Mouse (Mus musculus): ENCODE measurements around the gene Atp13a3.
"Not testable (repeated sequence)": the region's sequence is repeated elsewhere in the genome, so short reads cannot be mapped to it uniquely, and the experiment has no call there.

Atp13a3 gene

DNA sequence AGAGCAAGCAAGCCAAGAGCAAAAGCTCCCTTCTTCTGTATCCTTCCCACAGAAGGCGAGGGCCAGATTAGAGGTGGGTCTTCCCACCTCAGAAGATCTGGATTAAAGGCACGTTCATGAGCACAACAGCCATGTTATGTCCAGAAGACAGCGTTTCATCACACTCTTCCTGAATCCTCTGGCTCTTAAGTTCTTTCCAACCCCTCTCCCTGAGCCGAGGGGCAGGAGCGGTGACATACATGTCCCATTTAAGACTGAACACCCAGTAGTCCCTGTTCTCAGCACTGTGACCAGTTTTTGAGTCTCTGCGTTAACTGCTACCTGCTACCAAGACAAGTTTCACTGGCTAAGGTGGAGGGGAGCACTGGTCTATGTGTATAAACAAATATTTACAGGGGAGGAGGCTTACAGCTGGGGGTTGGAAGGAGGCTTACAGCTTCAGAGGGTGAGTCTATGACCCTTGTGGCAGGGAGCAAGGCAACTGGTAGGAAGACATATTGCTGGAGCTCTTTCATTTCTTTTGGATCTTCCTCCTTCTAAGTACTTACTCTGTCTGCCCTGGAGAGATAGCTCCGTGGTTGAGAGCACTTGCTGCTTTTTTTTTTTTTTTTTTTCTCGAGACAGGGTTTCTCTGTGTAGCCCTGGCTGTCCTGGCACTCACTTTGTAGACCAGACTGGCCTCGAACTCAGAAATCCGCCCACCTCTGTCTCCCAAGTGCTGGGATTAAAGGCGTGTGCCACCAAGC is at the start of gene Atp13a3:
TSS of gene Atp13a3 (minus strand) at position 51 of the 746 bp plus-strand sequence.
- DNase-seq (ENCODE audit: extremely low spot score, low spot score) = no peak

DNA sequence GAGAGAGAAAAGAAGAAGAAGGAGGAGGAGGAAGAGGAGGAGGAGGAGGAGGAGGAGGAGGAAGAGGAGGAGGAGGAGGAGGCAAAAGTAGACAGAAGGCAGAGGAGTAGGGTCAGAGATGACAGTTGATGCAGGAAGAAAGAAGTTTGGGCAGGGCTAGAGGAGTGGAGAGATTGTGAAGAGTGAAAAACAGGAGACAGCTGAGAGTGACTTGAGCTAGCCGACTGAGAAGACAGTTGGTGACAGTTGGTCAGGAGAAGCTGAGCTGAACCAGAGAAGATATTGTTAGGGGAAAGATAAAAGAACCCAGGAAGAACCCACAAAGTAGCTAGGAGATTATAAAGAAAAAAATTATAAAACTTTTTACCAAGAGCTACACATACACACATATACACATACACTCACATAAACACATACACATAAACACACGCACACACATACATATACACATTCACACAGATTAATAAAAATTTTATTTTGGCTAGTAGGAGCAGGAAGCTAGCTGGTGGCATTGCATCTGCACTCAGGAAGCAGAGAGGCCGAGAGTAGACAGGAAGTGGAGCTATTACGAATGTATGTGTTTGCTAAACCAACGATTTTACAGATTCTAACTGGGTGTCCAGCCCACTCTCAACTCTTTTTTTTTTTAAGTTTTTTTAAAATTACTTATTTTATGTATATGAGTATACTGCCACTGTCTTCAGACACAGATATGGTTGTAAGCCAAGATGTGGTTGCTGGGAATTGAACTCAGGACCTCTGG is 47.6 kb upstream of the Atp13a3 start:
- no peak for DNase-seq (ENCODE audit: extremely low spot score, low spot score)

DNA sequence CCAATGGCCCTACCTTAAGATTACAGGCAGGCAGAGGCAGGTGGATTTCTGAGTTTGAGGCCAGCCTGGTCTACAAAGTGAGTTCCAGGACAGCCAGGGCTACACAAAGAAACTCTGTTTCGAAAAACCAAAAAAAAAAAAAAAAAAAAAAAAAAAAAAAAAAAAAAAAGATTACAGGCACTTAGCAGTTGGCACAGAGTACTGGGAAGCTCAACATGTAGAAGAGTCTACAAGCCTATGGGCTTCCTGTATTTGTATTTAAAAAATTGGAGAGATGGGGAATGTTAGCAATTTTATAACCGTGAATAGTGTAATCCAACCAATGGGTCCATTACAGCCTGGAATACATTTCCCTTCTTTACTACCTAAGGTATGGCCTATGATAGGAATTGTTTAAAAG is 45.4 kb upstream of the Atp13a3 start:
- DNase-seq (ENCODE audit: extremely low spot score, low spot score) = not testable (repeated sequence)

DNA sequence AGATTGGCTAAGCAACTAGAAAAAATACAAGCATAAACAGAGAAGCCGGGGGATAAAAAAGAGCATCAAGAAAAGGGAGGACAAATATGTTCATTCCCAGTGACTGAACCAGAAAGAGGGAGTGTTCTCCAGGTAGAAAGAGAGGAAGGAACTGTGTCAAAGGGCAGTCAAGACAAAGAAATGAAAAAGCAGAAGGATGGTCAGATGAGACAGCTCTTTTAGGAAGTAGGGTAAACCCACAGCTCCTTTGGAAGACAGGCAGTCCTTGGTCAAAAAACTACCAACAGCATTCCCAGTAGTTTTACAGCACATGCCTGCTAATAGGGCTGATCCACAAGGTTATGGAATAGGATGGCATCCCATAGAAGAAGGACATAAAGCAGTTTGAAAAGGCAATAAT is 43.2 kb upstream of the Atp13a3 start:
- DNase-seq (ENCODE audit: extremely low spot score, low spot score) = no peak

DNA sequence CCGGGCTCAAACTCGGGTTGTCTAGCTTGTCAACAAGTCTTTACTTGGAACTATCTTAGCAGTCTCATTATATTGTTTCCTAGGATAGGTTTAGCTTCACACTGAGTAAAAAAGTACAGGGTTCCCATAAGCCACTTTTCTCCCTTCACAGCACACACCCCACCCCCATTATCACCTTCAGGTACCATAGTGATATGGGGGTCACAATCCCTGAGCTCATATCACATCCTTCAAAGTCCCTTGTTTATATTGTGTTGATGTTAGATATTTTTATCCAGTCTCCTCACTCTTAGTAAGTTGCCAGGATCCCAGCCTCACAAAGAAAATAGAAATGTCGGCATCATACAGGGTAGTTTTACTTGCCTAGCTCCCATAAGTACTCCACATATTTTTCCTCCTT is 42.4 kb upstream of the Atp13a3 start:
- no peak for DNase-seq (ENCODE audit: extremely low spot score, low spot score)

DNA sequence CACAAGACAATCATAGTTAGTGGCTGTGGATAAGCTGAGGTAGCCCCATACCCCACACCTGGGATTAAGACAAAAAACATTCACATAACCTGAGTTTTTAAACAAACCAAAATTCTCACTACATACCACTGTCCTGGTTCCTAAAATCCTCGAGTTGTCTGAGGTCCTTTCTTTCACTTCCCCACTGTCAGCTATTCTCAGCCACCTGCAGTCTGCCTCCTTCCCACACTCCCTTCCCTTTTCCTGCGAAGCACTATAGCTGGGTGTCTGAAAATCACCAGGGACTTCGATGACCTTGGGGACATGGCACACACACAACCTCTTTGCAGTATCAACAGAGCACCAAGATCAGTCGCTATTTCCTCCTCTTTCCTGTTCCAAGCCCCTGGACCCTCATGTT is 41.9 kb upstream of the Atp13a3 start:
- no peak for DNase-seq (ENCODE audit: extremely low spot score, low spot score)

DNA sequence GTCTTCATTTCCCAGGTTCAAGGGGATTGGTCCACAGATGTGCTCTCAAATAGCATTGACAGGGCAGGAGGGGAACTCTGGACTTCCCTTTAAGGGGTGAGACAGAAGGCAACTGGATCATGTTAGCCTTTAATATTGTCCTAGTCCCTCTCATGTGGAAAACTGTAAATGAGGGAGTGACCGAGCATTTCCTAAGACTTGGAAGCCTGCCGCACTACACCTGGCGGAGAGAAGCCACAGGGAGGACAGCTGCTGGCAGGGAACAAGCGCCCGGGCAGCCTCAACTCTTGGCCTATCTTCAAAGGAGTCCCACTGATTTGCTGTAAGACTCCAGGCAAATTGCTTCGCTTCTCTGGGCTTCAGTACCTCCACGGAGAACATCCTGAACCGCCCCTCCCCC is 37.6 kb upstream of the Atp13a3 start:
- no peak for DNase-seq (ENCODE audit: extremely low spot score, low spot score)

DNA sequence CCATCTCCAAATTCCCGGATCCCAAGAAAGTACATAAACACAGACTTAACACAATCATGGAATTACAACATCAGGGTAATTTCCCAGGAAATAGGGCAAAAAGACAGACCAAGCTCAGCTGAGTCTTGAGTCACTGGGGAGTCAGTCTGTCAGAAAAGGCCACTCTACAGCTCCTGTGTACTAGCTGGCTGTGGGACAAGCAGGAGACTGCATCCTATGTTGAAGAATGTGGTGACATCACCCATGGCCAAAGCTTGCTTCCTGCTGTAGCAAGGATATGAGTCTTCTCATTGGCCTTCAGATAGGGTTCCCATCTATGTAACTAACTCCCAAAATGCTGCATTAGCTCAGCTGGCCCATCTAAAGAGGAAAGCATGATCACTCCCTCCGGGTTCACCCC is 36.7 kb upstream of the Atp13a3 start:
- no peak for DNase-seq (ENCODE audit: extremely low spot score, low spot score)

DNA sequence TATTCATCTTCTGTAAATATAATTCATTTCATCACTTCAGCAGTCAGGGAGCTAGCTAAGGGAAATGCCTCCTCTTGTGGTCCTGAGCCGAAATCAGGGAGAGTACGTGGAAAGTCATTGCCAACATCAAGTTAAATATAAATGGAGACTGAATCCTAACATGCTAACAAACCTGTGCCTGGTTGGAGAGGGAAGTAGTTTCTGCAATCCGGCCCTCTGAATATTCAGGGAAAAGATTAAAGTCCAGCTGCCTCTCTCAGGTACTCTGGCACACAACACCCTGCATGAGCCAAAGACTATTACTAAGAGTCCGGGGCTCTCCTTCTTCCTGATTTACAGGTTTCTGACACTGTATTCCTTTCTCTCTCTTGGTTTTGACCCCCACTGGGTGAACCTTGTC is 35.6 kb upstream of the Atp13a3 start:
- no peak for DNase-seq (ENCODE audit: extremely low spot score, low spot score)

DNA sequence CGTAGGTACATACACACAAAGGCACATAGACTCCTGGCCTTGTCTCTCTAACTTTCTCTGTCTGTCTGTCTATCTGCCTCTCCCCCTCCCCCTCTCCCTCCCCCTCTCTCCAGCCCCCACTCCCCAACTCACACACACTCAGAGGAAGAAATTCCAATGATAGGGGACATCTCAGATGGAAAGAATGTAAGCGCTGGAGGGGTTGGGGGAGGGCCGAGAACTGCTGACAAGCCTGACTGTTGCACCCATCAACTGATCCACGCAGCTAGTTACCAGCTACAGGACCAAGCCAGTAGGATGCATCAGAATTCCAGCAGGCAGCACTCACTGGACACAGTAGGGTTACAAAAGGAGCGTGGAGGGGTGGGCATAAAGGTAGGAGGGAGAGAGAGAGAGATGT is 34.1 kb upstream of the Atp13a3 start:
- DNase-seq (ENCODE audit: extremely low spot score, low spot score) = no peak

DNA sequence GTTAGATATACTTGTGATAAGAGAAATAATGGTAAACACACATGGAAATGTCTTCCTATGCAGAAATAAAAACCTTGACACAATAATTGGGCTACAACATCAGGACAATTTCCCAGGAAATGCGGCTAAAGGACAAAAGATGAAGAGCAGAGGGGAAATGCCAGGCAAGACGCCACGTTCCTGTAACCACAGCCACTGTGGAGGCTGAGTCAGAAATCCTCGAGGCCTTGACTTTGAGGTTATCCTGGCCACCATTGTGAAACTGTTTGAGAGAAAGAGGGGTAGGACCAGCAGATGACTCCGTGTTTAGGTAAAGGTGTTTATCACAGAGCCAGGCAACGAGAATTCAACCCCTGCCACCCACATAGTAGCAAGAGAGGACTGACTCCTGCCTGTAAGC is 33.6 kb upstream of the Atp13a3 start:
- DNase-seq (ENCODE audit: extremely low spot score, low spot score) = no peak

DNA sequence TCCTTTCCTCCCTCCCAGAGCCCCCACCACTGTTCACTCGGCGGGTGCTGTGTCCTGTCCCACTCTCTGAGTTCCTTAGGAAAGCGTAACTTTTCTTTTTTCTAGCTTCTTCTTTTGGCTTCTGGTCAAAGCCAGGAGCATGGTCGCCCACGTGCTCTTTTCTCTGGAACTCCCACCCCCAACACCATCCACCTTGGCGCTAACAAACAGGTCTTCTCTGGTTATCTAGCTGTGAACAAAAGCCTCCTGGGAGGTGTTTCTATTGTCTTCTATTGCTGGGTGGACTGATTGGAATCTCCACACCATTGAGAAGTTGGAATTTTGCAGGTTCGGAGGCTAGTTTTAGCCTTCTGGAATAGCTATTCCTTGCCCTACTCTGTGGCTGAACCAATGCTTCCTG is 30.5 kb upstream of the Atp13a3 start:
- DNase-seq (ENCODE audit: extremely low spot score, low spot score) = no peak

DNA sequence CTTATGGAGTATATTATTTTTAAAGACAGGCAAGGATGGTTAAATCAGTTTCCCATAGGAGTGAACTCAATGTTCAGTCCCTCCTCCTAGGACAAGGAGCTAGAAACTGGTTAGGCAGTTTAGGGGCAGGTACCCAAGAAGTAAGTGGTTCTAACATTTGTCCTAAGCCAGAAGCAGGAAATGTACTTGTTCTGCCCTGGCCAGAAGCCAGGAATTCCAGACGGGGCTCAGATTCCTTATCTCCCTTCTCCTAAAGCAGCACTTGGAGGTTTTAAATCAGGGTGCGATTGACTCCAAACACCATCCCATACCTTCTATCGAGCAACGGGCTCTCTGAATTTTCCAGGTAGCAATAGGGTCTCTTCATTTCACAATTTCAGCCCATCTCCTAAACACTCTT is 29.6 kb upstream of the Atp13a3 start:
- no peak for DNase-seq (ENCODE audit: extremely low spot score, low spot score)

DNA sequence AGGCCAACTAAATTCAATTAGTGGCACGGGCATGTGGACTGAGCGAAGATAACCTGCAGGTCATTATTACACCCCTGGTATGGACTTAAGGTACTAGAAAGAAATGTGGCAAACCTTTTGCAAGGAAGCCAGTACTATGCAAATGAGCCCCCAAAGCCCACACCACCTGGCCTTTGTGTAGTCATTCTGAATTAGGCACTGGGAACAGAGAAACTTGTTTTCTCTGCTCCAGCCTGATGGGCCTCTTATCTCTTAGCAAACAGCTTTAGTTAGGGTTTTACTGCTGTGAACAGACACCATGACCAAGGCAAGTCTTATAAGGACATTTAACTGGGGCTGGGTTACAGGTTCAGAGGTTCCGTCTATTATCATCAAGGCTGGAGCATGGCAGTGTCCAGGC is 27.4 kb upstream of the Atp13a3 start:
- no peak for DNase-seq (ENCODE audit: extremely low spot score, low spot score)

DNA sequence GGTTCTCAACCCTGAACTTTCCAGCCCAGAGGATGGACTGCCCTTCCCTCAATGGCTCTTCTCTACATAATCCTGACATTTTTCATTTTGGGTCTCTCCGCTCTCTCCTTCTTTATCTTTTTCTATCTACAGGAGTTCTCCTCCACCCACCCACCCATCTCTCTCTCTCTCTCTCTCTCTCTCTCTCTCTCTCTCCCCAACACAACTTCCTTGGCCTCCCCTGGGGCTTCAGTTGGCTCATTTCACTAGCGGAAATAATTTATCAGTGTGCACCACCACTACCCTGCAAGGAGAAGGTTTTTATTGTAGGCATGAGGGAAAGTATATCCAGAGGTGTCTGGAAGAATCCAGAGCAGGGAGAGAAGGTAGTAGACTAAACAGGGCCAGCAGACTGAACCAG is 26.3 kb upstream of the Atp13a3 start:
- DNase-seq (ENCODE audit: extremely low spot score, low spot score) = no peak

DNA sequence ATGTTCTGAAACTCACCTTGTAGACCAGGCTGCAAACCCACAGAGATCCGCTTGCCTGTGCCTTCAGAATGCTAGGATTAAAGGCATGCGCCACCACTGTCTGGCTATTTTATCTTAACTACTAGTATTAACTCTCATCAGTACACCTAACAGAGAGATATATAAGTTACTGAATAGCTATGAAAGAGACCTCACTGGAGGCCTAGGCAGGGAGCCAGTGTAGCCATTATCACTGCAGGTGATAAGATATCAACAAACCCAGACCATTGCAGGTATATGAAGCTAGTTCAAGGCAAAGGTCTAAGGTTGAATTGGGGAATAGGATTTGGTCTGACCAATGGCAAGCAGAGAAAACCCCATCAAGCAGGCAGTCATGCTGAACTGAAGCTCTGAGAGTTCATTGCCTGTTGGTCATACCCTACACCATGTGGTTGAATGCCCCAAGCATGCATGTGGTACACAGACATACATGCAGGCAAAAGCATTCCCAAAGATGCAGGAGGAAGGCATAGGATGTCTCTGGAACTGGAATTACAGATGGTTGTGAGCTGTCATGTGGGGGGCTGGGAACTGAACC is 24.8 kb upstream of the Atp13a3 start:
- no peak for DNase-seq (ENCODE audit: extremely low spot score, low spot score)

DNA sequence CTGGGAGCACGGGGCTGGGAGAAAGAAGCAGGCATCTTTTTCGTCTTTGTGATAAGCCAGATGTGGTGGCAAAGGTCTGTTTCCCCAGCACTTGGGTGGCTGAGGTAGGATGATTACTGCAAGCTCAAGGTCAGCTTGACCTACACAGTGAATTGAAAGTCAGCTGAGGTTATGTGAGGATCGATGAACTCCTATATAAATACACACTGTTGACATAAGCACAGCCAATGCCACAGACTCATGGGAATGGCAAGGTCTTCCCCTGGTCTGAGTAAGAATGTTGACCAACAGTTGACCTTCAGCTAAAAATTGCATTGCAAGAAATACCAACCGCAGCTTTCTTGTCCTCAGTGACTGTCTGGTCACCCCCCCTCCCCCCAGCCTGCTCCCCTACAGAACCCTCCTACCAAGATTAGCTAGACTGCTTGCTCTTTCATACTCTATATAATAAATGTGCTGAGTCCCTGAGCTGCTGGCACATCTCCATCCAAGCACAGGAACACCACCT is 23.0 kb upstream of the Atp13a3 start:
- no peak for DNase-seq (ENCODE audit: extremely low spot score, low spot score)

DNA sequence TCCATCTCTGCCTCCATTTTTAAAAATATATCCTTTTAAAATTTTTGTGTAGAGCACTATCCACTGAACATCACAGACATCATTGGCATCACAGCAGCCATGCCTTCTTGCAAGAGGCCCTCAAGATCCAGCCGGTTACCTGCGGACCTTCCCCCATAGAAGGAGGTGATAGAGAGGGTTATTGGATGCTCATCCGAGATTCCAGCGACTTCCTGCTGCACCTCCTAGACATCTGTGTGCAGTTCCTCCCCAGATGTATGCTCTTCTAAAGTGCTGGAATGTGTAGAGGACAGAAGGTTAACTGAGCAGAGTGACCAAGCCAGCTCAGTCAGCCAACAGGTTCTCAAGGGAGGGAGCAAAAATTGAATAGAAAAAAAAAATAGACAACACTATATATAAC is 21.7 kb upstream of the Atp13a3 start:
- DNase-seq (ENCODE audit: extremely low spot score, low spot score) = no peak

DNA sequence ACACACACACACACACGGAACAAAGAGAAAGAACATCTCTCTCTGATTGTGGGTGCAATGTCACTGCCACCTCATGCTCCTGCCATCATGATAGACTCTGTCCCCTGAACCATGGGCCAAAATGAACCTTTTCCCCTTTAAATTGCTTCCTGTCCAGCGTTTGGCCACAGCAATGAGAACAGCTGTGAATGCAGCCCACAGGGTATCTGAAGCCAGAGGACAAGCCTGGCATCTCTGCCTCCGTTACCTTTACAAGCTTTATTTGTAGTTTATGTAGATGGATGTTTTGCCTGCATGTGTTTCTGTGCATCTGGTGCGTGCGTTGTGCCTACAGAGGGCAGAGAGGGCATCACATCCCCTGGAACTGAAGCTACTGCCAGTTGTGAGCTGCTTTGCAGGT is 21.2 kb upstream of the Atp13a3 start:
- DNase-seq (ENCODE audit: extremely low spot score, low spot score) = no peak

DNA sequence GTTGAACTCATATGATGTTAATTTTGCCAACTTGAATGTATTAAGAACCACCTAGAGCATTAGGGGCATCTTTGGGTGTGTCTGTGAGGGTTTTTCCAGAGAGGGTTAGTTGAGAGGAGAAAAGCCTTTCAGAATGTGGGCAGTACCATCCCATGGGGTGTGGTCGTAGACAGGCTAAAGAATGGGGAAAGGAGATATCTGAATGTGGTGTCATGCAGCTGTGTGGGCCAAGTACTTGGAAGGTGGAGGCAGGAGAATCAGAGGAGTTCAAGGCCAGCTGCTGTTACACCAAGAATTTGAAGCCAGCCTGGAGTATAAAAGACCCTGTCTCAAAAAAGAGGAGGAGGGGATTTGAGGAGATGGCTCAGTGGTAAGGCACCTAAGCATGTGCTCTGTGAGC is 20.2 kb upstream of the Atp13a3 start:
- DNase-seq (ENCODE audit: extremely low spot score, low spot score) = no peak

DNA sequence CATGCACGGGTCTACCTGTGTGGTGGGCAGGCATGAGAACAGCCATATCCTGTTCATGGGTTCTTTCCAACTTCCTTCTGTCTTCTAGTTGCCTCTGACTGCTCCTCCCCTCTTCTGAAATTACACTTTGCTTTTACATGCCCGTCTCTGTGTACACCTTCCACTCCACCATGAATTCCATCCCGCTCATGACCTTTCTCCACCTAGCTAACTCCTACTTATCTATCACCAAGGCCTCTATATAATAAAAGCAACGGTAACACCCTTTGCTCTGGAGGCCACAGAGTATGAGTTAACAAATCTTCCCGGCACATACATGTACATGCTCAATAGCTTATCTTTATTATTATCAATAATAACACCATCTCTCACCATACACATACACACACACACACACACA is 18.3 kb upstream of the Atp13a3 start:
- DNase-seq (ENCODE audit: extremely low spot score, low spot score) = no peak

DNA sequence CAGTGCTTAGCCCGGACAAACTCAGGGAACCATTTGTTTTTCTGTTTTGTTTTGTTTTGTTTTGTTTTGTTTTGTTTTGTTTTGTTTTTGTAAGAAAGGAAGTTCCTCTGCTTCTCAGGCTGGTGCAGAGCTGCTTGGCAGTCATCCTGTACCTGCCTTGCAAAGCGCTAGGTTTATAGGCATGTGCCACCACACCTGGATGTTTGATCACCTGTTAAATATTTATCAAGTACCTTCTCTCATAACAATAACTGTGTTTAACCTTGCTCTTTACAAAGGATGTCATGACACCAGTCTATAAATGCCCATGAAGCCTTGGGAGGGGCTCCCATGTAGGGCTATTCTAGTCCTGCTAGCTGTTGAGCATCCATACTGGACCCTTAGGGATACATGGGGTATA is 10.9 kb upstream of the Atp13a3 start:
- DNase-seq (ENCODE audit: extremely low spot score, low spot score) = no peak

DNA sequence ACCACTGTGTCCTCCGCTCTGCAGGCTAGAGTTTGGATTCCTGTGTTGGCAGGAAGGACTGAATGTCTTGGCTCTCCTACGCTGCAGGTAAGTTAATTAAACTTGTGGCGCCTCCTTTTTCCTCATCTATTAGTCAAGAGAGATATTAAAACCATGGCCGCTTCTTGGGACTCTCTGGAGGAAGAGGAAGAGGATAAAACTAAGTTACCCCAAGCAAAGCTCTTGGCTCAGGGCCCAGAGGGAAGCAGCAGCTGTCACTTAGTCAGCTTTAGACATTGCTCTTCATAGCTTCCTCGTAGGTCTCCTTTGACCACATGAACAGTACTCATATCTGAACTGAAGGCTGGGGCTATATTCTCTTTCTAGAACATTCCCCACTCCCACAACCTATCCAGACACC is 10.5 kb upstream of the Atp13a3 start:
- no peak for DNase-seq (ENCODE audit: extremely low spot score, low spot score)

Data from neural tube, embryonic 10.5 days (tissue).